Mouse (Mus musculus) right cerebral cortex, postnatal 25 days (tissue): ENCODE measurements around the gene Gltp.
A peak's percentile ranks its signal among the peaks of the same experiment; 100 is the strongest.

Source experiments
- DNase-seq: peaks from one replicate; pipeline ENCODE4 v3.0.0; 2022

Gene Gltp

DNA sequence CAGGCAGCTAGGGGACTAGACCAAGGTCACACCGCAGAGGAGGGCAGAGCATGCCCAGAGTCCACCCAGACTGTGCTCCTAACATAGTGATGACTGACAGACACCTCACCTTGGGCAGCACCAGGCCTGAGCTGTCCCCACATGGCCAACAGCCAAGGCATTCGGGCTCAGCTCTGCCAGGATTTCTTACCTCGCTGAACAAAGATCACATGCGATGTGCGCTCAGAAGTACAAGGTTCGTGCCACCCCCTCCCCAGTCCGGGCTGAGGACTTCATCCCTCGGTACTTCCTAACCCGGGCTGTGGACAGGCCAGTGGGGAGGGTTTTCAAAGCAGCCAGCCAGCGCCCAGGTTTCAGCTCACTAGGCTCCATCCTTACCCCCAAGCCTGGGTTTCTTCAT is 33.4 kb downstream of the Gltp start:
- no peak for DNase-seq

DNA sequence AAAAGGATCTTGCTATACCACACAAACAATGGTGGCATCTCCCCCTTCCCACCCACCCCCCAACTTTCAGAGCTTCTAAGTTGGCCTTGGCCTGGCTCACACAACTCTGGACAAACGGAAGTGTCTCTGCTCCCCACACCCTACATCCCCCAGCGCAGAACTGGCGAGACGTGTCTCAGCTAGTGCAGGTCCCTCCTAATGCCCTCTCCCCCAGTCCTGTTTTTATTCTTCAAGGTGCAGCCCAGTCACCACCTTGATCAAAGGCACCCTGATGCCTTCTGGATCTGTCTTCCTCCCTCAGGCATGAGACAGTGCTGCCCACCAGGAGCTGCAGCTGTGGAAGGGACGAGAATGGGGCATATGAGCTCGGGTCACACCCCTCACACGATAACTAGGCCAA is 34.5 kb downstream of the Gltp start:
- DNase-seq = no peak

DNA sequence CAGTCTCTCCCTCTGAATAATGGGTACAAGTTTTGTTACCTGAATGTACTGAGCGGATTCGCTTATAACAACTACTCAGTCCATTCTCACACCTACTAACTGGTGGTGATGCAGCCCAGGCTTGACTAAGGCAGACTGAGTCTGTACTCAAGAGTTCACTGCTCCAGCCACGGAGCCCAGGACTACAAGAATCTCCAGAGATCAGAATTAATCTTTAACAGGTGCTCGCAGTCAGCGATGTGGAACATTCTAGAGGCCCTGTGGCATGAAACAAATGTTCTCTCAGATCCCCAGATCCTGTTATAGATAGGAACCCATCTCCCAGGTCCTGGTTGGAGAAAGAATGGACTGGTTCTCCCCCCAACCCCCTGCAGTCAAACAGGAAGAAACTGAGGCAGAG is 35.1 kb downstream of the Gltp start:
- no peak for DNase-seq

DNA sequence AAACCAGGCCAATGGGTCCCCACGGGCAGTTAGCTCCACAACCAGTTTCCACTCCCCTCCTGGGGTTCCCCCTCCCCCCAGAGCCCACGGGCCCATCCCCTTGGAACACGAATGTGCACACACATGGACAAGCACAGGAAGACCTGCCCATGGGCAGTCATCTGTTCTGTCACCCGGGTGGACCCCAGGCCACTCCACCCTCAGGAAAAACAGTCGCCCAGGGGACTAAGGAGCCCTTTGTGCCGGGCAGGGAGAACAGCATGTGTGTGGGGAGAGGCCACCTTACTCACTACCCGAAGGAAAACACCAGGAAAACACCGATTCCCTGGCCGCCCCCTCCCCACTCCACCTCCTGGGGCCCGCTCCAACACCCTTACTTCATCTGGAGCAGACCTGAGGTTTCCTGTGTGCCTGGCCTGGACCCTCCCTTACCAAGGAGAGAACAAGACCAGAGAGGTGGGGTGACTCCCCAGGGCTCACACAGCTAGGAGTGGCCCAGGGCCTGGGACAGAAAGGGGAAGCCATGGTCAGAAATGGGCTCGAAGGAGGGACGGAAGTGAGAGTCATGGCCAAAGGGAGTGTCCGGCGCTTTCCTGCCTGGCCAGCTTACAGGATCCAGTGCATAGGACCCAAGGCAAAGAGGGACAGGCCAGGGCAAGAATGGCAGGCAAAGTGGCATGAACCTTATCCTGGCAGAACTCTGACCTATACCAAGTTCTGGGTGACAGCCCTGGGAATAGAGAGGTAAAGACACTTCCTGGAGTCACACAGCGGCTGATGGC is 36.9 kb downstream of the Gltp start:
- DNase-seq = no peak

DNA sequence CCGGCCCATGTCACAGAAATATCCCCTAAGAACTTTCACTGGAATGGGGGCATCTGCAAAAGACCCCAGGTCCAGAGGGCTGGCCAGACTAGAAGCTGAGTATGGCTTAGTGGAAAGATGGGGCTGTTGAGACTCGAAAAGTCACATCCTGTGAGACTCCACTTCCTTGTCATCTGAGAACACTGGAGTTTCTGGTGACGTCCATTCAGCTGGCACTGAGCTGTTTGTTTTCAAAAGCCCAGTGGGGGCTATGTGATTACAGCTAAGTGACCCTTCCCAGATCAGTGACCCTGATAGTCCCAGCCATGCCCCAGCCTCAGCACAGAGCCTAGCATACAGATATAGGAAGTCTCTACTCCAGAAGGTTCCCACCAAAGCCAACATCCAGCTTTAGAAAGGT is 39.3 kb downstream of the Gltp start:
- DNase-seq = no peak

DNA sequence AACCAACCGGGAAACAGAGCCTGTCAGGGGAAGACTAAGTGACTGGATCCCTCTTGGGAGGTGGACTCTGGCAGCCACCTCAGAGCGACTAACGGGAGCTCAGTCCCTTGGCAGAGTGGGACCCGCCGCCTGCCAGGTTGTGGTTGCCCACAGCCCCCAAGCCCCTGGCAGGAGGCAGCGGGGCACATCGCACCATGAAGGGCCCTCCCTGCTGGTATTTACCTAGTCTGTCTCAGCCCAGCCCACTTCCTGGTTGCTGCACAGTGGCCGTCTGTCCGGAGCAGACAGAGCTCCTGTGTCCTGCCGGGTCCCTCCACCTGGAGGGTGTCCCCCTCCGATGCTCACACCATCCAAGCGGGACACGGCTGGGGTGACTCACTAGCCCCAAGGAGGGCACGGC is 39.8 kb downstream of the Gltp start:
- no peak for DNase-seq

DNA sequence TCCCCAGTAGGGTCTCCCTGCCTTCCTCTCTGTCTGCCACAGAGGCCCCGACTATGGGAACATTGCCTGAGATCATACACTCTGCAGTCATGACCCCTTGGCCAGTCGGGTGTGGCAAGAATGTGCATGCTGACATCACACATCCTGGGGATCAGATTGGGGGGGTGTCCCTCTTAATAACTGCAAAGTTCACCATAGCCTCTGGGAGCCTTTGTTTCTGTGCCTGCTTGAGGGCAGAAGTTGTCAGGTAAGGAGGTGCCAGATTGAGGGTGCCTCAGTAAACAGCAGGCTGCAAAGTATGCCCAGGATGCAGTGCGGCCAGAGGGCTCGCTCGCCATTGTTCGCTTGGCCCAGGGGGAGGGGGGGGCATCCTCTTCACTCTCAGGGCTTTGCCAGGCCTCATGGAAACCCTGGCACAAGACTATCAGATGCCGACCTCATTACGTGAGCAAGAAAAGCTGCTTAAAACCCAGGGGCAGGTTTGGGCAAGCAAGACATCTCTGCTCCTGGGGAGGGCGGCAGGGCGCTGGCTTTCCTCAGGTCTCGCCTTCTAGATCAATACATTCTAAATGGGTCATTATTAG is 42.0 kb downstream of the Gltp start:
- no peak for DNase-seq

DNA sequence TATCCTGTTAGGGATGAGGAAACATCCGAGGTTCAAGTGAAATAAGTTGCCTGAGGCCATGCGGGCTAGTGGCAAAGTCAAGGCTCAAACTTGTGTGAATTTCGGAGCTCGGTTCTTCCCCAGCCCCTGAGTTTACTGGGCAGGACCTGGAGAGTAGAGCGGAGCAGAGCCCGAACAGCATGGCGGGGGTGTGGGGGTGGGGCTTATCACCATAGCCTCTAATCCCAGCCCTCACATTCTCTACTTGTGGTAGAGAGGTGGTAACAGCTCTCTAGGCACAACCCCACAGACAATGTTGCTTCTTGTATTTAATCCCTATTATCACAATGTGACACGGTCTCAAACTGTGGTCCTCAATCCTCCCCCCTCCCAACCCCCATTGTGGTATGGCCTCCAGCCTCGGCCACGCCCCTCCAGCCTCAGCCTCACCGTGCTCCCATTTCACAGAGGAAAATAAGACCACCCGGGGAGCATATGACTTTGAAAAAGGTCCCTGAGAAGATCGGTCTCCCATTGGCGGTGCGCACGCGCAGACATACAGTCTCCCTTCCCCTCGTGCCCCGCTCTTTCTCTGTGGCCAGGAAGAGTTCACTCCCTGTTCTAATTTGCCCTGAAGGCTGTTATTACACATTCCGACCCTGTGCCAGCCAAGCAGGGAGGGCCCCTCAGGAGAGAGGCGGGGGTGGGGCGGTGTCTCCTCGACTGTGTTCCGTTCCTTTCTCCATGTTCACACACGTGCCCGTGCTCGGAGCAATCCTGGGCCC is 43.4 kb downstream of the Gltp start:
- DNase-seq = no peak

DNA sequence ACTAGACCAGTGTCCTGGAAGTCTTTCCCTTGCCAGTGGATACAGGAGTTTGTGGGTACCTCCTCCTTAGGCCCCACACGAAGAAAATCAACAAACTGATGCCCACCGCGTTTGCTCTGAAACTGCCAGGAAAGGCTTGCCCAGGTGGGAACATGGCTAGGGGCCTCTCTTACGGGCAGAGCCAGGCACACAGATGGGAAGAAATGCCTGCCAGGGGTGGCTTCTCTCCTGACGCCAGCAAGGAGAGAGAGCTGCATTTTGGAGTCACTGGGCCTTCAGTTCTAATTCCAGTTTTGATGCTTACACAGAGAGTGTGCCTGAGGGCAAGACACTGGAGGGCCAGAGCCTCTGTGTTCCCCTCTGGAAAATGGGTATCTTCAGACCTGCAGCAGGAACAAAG is 44.9 kb downstream of the Gltp start:
- DNase-seq = no peak

DNA sequence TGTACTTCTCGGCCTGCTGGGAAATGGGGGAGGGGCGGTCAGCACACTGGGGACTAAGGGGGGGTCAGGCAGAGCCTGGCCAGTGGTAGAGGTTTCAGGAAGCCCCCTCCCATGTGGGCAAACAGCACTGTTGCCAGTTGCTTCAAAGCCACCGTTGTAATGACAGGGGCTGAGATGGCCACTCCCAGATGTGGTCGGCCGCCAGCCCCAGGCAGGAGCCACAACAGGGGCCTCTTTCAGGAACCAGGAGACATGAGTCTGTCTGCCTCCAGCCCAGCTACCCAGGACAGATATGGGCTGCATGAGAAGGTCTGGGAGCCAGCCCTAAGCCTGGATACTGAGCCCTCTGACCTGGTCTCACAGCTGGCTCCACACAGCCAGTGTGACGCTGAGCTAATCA is 45.9 kb downstream of the Gltp start:
- no peak for DNase-seq

DNA sequence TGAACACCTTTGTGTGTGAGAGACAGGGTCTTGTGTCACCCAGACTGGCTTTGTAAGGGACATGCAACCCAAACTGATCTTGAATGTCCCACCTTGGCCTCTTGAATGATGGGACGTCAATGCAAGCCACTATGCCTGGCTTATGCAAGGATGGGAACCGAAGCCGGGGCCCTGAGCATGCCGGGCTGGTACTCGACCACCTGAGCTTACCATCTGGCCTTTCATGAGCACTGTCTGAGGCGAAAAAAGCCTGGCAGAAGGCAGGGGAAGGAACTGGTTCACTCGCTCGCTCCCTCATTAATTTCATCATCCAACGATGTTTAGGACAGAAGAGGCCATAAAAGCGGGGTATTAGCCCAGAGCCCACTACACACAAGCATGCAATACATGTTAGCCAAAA is 50.0 kb downstream of the Gltp start:
- no peak for DNase-seq

DNA sequence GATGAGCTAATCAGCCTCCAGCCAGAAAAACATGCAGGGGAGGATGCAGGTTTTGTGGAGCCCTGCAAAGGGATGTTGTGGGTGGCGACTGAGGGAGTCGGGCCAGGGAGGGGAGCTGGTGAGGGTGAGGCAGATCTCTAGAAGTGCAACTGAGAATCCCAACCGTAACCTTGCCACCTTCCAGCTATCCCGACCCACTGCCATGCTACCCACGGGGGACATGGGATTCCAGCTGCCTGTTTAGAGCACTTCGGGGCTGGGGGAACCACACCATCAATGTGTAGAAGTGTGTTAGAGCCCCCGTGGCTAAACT is 51.2 kb downstream of the Gltp start:
- DNase-seq = no peak

DNA sequence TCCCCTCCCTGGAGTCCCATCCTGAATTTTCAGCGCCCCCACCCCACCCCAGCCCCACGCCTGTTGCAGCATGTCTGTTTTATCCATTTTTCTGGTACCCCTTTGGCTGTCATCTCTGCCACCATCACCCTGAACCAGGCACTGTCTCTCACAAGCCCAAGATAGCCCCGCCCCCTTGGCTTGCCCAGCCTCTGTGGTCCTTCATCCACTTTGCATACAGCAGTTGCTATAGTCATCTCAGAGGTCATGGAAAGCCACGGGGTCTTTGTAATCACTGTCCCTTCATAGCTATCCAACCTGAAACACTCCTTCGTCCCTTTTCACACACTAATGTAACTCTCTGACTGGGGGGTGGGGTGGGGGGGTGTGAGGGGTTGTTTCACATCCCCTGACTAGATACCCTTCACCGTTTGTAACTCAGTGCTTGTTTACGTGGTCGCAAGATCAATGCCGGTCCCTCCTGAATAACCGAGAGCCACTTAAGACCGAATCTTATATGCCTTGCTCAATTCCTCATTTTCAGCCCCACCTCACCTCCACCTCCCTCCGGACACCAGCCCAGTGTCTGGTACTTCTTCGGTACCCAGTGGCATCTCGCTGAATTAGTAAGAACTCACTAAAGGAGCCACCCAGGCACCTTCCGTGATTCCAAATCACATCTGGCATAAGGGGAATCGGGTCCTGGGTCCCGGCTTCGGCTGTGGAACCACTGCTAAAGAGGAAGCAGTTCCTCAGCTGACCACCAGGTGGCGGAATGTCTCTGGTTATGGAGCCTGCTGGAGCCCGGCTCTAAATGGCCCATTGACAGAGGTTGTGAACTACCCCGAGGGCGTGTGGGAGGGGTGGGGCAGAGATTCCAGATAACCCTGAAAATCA is 51.8 kb downstream of the Gltp start:
- peak; percentile 74 for DNase-seq

DNA sequence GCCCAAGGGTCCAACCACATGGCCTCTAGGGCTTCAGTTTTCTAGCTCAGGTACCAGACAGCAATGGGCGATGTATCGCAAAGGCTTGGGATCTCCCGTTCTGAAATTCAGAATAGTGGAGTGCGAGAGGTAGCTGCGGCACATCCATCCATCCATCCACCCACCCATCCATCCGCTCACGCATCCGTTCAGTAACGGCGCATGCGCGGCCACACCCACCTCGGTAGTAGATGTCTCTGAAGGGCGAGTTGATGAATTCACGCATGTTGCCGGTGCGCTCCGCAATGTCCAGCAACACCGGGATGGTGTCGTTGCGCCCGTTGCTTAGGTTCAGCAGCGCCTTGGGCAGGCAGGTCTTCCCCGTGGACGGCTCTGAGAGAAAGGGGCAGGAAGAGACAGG is 54.7 kb downstream of the Gltp start:
- DNase-seq = no peak

DNA sequence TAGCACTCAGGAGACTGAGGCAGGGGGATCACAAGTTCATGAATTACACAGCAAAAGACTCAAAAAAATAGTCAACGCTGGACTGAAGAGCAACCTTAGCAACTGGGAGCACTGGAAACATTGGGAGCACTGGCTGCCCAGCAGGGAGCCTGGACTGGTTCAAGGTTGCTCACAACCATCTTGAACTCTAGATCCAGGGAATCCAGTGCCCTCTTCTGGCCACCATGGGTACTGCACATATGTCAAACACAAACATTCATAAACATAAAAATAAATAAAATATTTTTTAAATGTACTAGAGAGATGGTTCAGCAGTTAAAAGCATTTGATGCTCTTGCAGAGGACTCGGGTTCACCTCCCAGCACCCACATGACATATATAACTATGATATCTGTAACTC is 59.4 kb downstream of the Gltp start:
- DNase-seq = no peak

DNA sequence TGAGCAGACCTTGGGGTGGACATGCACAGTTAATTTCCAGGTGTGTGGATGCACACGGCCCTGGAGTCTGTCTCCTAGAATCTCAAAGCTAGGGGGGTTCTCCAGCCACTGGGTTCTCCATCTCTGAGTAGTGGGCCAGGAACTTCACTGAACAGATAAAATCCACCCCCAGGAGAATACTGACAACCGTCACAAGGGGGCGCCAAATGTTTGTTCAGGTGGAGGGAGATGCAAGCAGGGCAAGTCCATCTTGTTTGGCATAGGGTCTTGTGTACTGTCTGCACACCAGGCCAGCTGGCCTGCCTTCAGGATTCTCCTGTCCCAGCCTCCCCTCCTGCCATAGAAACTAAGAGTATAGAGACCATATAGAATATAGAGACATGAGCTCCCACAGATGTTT is 65.2 kb downstream of the Gltp start:
- no peak for DNase-seq

DNA sequence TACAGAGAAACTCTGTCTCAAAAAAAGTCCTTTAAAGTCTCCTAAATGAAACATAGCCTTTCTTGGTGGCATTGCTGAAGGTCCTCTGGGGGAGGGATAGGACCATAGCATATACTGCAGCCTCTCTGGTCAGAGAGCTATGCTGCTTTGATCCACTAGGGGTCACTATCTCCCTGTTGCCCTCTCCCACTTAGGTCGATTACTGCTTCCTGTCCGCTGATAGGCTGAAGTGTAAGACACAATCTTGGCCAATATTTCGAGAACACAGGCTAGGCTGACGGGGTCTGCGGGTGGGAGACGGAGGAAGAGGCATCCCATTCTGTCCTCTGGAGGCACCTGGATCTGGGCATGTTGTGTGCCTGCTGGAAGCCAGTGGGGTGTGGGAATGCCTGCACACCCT is 70.5 kb downstream of the Gltp start:
- no peak for DNase-seq
